Mouse (Mus musculus) heart, postnatal 0 days (tissue): ENCODE measurements at regions not wholly inside any gene's neighbourhood (a gene's known extent, or its start where the extent isn't known, plus 50 kb on each side); places are given as distances from the start of the nearest gene placed in this dataset.

Source experiments
- CTCF ChIP-seq: IDR thresholded peaks from 2 replicates; pipeline ENCODE4 v1.5.1; 2016; ENCODE audit warnings: antibody characterized with exemption, control low read depth, low read depth
- EP300 ChIP-seq: IDR thresholded peaks from 2 replicates; pipeline ENCODE4 v1.6.1; 2016; ENCODE audit warnings: antibody characterized with exemption, low read depth

DNA sequence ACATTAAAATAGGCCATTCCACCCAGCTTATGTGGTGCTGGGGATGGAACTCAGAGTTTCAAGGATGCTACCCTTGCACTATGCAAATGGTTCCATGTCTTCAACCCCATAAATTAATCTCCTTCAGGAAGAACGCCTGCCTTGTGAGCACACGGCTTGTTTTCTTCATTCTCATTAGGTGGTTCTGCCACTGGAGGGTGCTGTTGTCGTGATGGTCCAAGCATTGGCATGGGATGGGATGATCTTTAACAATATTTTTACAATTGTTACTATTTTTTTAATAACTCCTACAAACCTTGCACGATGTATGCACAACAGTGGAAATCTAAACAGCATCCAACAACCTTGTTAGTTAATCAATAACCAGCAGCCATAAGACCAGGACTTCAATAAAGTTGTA, 185.0 kb downstream of the S1pr1 start:
- peak; percentile 45 for TF ChIP-seq CTCF
- TF ChIP-seq EP300 = no peak
